Mouse (Mus musculus) inflammation-experienced regulatory T-cells (primary cell): Measurements from ENCODE around the gene Lrrc23. TPM values are rescaled to one million over a fixed set of nuclear protein-coding genes. Genes with fewer than 3 reads are reported as not detected.

Source experiments
- polyA plus RNA-seq, 2 experiments: library from polyadenylated mRNA; unstranded; fragments of 100-300 nt; shearing (Covaris generic); gene quantifications; one replicate each; pipeline ENCODE4 v1.2.1; 2017

The Lrrc23 gene
- 1 to 10 TPM; 1.1 to 1.6 TPM for polyA plus RNA-seq

DNA sequence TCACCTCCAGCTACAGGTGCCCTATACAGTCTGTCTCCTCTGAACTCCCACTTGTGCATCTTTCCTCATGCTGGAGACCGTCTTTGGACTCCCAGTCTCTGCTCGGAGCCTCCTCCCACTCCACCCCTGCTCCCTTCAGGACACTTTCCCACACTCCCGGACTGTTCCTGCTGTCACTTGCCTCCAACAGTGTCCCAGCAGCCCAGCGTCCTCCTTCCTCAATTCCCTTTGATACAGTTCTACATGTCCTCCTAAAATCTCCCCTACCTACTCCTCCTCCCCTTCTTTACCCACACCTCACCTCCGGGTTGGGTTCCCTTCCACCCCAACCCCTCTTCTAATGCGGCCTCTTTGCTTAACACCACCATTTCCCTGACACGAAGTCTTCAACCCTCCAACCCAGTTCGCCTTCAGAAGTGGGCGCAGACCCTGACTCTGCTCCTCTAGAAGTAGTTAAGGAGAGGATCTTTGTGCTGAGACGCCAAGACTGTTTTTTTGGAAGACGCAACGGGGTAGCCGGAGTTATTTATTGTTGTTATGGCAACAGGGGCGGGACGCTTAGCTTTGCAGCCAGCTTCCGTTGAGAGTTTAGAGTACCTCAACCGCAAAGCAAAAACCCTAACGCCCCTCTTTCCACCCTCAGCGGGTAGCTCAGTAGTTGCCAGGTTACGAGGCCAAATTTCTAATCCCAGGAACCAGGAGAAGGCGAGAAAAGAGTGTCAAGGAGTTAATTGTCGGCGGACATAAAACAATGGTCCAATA is at the start of gene Lrrc23:
Gene Lrrc23 (minus strand): TSS at position 506 of the 762 bp plus-strand sequence.

DNA sequence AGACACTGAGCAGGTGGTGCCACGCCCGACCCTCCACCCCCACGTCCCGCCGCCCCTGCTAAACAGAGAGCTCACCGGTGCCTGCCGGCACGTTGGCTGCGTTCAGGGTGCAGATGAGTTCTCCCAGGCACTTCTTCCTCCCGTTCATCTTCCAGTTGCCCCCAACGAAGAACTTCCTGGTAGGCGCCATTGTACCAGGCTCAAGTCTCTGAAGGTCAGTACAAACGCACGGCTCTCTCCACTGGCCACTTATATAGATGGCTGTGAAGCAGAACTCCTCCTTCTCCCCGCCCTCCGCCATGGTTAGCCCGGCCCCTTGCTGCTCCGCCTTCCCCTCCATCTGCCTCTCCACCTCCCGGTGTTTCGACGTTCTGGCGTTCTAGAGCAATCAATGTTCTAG is 34.4 kb upstream of the Lrrc23 start, which contains the start of gene Tpi1:
Gene Tpi1 (minus strand): TSS at position 364 of the 400 bp plus-strand sequence.

DNA sequence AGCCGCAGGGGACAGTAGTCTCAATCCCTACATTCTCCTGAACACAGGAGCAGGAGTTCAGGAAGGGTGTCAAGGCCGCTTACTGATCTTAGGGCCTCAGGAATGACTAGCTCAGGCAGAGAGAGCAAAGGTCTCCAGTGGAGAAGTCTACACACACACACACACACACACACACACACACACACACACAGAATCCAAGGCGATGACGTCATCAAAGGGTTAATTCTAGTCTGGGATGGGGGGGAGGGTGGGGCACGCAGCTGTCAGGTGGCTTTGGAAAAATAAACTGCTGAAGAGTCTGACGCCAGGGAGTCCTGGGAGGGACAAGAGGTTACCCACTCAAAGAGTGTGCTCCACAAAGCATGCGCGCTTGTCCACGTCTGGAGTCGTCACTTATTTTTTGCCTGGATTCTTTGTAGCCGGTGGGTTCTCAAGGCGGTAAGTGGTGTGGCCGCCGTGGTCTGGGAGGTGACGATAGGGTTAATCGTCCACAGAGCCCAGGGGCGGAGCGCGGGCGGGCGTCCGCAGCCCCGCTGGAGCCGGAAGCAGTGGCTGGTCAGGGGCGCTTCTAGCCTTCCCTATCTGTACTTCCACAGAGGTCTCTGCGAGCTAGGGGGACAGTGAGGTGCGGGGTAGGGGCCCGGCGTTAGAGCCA is 29.0 kb upstream of the Lrrc23 start, which contains the start of gene Spsb2:
Gene Spsb2 (plus strand): TSS at position 304 of the 655 bp plus-strand sequence.

DNA sequence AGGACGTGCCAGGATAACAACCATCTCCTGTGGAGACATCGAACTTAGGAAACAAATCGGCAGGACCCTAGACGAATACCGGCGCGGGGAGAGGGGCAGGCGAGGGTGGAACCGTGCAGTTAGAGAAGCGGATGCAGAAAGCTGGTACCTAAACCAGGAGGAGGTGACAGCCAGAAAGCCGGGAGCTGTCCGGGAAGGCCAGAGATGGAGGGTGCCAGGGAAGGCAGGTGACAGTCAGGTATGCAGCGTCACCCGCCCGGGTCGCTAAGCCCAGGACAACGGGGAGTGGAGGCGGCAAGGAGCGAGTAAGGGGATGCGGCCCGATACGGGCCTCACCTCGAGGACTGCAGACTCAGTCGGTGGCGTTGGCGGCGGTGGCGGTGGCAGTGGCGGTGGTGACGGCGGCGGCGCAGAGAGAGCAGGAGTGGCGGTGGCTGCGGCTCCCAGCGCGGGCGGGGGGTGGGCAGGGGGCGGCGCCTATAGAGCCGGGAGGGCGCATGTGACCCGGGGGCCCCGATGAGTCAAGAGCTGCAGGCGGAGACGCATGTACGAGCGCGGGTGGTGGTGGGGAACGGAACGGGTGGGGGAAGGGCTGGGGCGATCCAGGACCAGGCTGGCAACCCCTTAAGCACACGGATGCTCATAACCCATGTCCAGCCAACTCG is 10.3 kb downstream of the Lrrc23 start, which contains the start of gene Eno2:
Gene Eno2 (minus strand): TSS at position 573 of the 665 bp plus-strand sequence.

DNA sequence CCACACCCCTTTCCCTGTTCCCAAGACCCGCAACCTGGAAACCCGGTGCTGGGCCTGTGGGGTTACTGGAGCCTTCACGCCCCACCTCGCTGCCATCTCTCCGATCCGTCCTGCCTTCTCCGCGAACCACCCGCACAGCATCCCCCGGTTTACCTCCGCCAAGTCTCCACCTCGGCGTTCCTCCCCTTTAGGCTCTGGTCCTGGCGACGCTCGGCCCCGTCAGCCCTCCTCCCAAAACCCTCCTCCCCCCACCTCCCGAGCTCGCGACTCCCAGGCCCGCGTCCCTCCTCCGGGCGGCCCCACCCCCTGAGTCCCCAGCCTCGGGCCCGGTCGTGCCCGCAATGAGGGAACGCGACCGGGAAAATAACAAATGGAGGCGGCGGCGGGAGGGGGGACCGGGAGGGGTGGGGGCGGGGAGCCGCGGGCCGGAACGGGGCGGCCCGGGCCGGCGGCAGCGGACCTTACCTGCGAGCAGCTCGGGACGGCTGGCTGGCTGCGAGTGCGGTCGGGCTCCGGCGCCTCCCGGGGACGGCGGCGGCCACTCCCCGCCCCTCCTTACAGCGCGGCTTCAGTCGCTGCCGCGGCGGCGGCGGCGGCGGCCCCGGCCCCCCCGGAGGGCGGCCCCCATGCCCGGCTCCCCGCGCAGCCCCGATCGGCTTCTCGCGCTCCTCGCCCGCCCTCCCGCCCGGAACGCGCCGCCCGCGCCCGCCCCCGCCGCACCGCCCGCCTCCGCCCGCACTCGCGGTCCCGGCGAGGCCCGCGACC is 23.5 kb downstream of the Lrrc23 start, which contains the start of the genes Gm45234 and Atn1:
Gene Gm45234 (minus strand): TSS at position 191 of the 765 bp plus-strand sequence.
Gene Atn1 (minus strand): TSS at position 694 of the 765 bp plus-strand sequence.

DNA sequence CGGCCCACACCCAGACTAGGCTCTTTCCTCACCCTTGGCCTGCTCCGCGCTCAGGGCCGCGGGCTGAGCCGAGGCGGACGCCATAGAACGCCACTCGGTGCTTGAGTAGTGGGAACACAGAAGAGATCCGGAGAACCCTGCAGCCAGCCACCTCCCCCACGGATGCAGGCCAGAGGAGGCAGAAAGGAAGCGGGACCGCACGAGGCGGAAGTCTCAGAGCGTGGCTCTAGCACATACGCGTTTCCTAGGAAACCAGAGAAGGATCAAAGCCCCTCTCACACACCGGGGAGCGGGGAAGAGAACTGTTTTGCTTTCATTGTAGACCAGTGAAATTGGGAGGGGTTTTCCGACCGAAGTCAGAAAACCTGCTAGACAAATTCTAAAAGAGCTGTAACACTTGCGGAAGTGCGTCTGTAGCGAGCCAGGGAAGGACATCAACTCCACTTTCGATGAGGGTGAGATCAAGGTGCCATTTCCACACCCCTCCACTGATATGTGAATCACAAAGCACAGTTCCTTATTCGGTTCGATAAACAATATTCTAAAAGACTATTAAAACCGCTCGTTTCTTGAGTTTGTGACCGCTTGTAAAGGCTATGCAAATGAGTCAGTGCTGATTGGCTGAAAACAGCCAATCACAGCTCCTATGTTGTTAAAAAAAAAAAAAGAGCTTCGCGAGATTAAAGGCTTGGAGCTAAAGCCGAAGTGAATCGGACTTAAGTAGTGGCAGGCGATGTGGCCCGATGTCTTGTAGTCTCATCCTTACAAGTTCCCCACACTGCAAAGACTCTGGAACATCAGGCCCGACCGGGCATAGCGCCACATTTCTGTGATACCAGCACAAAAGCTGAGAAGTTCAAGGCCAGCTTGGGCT is 38.4 kb downstream of the Lrrc23 start, which contains the start of gene Grcc10:
Gene Grcc10 (minus strand): TSS at position 487 of the 874 bp plus-strand sequence.

DNA sequence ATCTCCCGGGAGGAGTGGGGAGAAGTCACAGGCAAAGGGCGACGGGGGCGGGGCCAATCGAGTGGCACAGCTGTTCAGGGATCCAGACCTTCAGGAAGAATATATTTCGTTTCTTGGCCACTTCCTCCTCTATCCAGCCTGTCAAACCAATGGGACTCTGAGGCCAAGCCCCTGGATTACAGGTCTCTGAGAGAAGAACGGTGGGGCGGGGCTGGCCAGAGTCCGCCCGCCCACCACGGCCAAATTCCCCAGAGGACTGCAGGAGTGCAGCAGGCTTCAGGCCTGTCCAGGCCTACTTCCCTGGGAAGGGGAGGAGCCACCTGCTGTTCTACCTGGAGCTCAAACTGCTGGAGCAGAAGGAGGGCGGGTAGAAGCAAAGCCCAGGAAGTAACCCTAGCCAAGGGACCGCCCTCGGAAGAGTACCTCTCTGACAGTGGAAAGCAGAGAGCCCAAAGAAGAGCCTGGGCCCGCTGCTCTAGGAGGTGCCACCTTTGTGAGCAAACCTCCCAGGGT is 41.0 kb downstream of the Lrrc23 start, which contains the start of gene Ptpn6:
Gene Ptpn6 (minus strand): TSS at position 204 of the 513 bp plus-strand sequence.

Other genes with a start within 250 kb of the Lrrc23 start
- gene C1s1, start 237.4 kb downstream of the Lrrc23 start, polyA plus RNA-seq = 1 to 10 TPM in 1 of 2 experiments, not detected in 1; 1.1 TPM
- not detected for gene C1rb, start 209.4 kb downstream of the Lrrc23 start, polyA plus RNA-seq
- under 1 TPM in 1 of 2 experiments, not detected in 1; 0.30 TPM for gene C1s2, start 143.6 kb downstream of the Lrrc23 start, polyA plus RNA-seq
- gene Lpcat3, start 116.7 kb downstream of the Lrrc23 start, polyA plus RNA-seq = 10 to 100 TPM; 35.2 to 40.2 TPM
- 100 to 1,000 TPM; 287 to 344 TPM for gene Emg1, start 67.5 kb downstream of the Lrrc23 start, polyA plus RNA-seq
- gene Phb2, start 67.4 kb downstream of the Lrrc23 start, polyA plus RNA-seq = 100 to 1,000 TPM; 196 to 201 TPM
- 100 to 1,000 TPM; 320 to 496 TPM for gene Ptpn6, start 41.0 kb downstream of the Lrrc23 start, polyA plus RNA-seq
- 100 to 1,000 TPM; 440 to 464 TPM for gene Grcc10, start 38.4 kb downstream of the Lrrc23 start, polyA plus RNA-seq
- not detected for gene Gm45234, start 23.7 kb downstream of the Lrrc23 start, polyA plus RNA-seq
- gene Atn1, start 23.2 kb downstream of the Lrrc23 start, polyA plus RNA-seq = 10 to 100 TPM in 1 of 2 experiments, 1 to 10 TPM in 1; 4.2 to 14.1 TPM
- gene Eno2, start 10.1 kb downstream of the Lrrc23 start, polyA plus RNA-seq = 1 to 10 TPM; 2.8 to 3.5 TPM
- 1 to 10 TPM; 4.4 to 4.5 TPM for gene Spsb2, start 28.9 kb upstream of the Lrrc23 start, polyA plus RNA-seq
- gene Tpi1, start 34.6 kb upstream of the Lrrc23 start, polyA plus RNA-seq = 10 to 100 TPM; 75.7 to 86.0 TPM
- 100 to 1,000 TPM in 1 of 2 experiments, 10 to 100 TPM in 1; 96.6 to 112 TPM for gene Usp5, start 49.8 kb upstream of the Lrrc23 start, polyA plus RNA-seq
- gene Cdca3, start 49.8 kb upstream of the Lrrc23 start, polyA plus RNA-seq = 1 to 10 TPM; 2.0 to 4.3 TPM
- under 1 TPM; 0.28 to 0.76 TPM for gene Gnb3, start 60.5 kb upstream of the Lrrc23 start, polyA plus RNA-seq
- 1 to 10 TPM in 1 of 2 experiments, not detected in 1; 1.2 TPM for gene P3h3, start 78.0 kb upstream of the Lrrc23 start, polyA plus RNA-seq
- gene Gpr162, start 84.3 kb upstream of the Lrrc23 start, polyA plus RNA-seq = under 1 TPM; 0.11 to 0.89 TPM
- 100 to 1,000 TPM; 455 to 600 TPM for gene Cd4, start 108.5 kb upstream of the Lrrc23 start, polyA plus RNA-seq
- gene Lag3, start 132.0 kb upstream of the Lrrc23 start, polyA plus RNA-seq = 10 to 100 TPM in 1 of 2 experiments, 1 to 10 TPM in 1; 9.9 to 11.9 TPM
- 10 to 100 TPM; 35.8 to 45.4 TPM for gene Ptms, start 140.4 kb upstream of the Lrrc23 start, polyA plus RNA-seq
- gene Mlf2, start 151.7 kb upstream of the Lrrc23 start, polyA plus RNA-seq = 100 to 1,000 TPM; 176 to 183 TPM
- 10 to 100 TPM; 69.8 to 77.3 TPM for gene Cops7a, start 185.8 kb upstream of the Lrrc23 start, polyA plus RNA-seq
- under 1 TPM in 1 of 2 experiments, not detected in 1; 0.45 TPM for gene Pianp, start 217.0 kb upstream of the Lrrc23 start, polyA plus RNA-seq
- gene Zfp384, start 229.4 kb upstream of the Lrrc23 start, polyA plus RNA-seq = 10 to 100 TPM; 68.0 to 76.1 TPM